Mouse (Mus musculus) embryo, embryonic 11.5 days (tissue): ENCODE data around the gene Mrpl28.
"Not testable (repeated sequence)": the region's sequence is repeated elsewhere in the genome, so short reads cannot be mapped to it uniquely, and the experiment has no call there.

Experiments used
- DNase-seq: peaks from one replicate; pipeline ENCODE4 v3.0.0-alpha.2; 2012; ENCODE audit warnings: low read depth, low spot score

Gene Mrpl28

DNA sequence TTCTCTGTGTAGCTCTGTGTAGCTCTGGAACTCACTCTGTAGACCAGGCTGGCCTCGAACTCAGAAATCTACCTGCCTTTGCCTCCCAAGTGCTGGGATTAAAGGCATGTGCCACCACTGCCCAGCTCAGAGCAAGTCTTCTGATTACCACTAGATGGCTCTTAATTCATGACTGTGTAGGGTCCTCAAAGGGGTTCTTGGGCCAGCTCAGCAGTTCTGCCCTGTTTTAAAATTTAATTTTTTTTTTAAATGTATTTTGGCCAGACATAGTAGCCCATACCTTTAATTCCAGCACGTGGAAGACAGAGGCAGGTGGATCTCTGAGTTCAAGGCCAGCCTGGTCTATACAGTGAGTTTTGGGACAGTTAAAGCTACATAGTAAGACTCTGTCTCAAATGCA, 51.9 kb downstream of the Mrpl28 start:
- DNase-seq: not testable (repeated sequence)
